ENCODE assay signal across 8 mouse cellular contexts in the genomic region with DNA sequence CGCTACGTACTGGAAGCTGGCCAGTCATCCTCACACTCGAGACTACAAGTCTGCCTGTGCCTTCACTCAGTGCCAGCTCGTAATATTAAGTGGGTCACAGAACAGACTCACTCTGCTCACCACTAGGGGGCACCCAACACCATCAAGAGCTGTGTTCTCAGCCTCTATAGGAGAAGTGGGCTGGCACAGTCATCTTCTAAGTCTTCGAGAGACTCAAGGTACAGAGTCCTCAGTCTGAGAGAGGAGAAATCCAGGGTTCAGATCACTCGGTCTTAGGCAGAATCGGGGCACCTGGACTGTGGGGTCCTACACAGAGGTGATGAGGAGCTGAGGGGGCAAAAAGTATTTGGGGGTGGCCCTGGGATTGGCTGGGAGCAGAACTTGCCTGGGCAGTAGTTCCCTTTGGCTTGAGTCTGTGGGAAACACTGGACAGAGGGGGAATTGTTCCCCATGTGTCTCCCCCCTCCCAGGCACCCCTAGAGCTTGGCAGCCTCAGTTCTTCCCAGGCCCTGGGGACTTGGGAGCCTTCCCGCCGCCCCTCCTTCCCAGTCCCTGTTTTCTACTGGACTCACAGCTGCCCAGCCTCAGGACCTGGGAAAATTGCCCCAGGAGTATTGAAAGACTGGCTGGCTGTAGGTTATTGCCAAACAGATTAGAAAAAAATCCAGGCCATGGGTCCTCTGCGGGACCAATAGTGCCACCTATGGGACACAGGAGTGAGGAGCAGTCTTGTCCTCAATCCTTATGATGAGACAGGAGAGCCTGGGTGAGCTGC. TPM values are rescaled to one million over a fixed set of nuclear protein-coding genes. Genes with fewer than 3 reads are reported as not detected.
A peak's percentile ranks its signal among the peaks of the same experiment; 100 is the strongest.
DNase-seq lines count a peak whose midpoint lies in the region; TF ChIP-seq lines count a peak whose summit lies in the region.

No protein-coding gene starts in this region.

- peaks cover 36% of the 10 kb centered on the region for H3K4me1 ChIP-seq in megakaryocyte, embryonic 14.5 days

- DNase-seq in WW6 (ENCODE audit: low read depth, low spot score) = peak; percentile 77
- DNase-seq in cerebellum, postnatal 4 days (ENCODE audit: low spot score in 2 of 2) = peak; percentile 85 to 92
- DNase-seq in gastrocnemius, adult 2 months = peak; percentile 93
- DNase-seq in hindlimb bud, embryonic 11.5 days (ENCODE audit: extremely low spot score, low read depth, low spot score) = peak; percentile 87
- DNase-seq in left cerebral cortex, adult 8-10 months (ENCODE audit: low spot score in 2 of 2) = peak; percentile 70 to 92
- DNase-seq in right cerebral cortex, postnatal 10 days (ENCODE audit: low spot score in 2 of 2) = peak; percentile 95 to 96
- peak; percentile 89 for DNase-seq in urinary bladder, postnatal 25 days (ENCODE audit: low spot score)

- H3K4me3 ChIP-seq in gastrocnemius, adult 2 months = peak overlapping the region; percentile 53
- peak overlapping the region; percentile 80 for H3K4me3 ChIP-seq in megakaryocyte, embryonic 14.5 days (replicated peaks)

- no peaks in the 10 kb centered on the region for H3K36me3 ChIP-seq in megakaryocyte, embryonic 14.5 days (replicated peaks; ENCODE audit: low read length)

- H3K27ac ChIP-seq in gastrocnemius, adult 2 months = peak overlapping the region; percentile 91

- H3K27me3 ChIP-seq in megakaryocyte, embryonic 14.5 days (replicated peaks) = peaks cover 19% of the 10 kb centered on the region

- no peaks in the 10 kb centered on the region for H3K9me3 ChIP-seq in megakaryocyte, embryonic 14.5 days

- peak; percentile 92 for TF ChIP-seq CTCF in gastrocnemius, adult 2 months (IDR thresholded peaks at IDR 0.05)

- intact Hi-C loops in gastrocnemius, adult 2 months (cut with DNase I) = loop anchor here (1.0 to 2.0 kb wide), 2 partner anchors 32 to 44 kb away; no protein-coding TSS in a partner anchor

RNA-seq across cellular contexts. Expression of a gene that starts 4.3 kb away (rescaled TPM):
- total RNA-seq in gastrocnemius, adult 2 months (2021) = 10 to 100 TPM; 46.6 TPM
- 100 to 1,000 TPM; 145 to 171 (median 154) TPM for total RNA-seq in left cerebral cortex, adult 8-10 months (2022)
- polyA plus RNA-seq in megakaryocyte, embryonic 14.5 days (2012; ENCODE audit: insufficient read depth, low replicate concordance) = 153 and 336 TPM in 2 replicates

RNA-seq across cellular contexts. Expression of a gene that starts 8.6 kb away (rescaled TPM):
- not detected for total RNA-seq in gastrocnemius, adult 2 months (2021)
- not detected for total RNA-seq in left cerebral cortex, adult 8-10 months (2022)
- 114 TPM in 1 of 2 replicates, not detected in the other for polyA plus RNA-seq in megakaryocyte, embryonic 14.5 days (2012; ENCODE audit: insufficient read depth, low replicate concordance)

RNA-seq across cellular contexts. Expression of a gene that starts 12.1 kb away (rescaled TPM):
- total RNA-seq in gastrocnemius, adult 2 months (2021) = not detected
- not detected for total RNA-seq in left cerebral cortex, adult 8-10 months (2022)
- not detected in 2 replicates for polyA plus RNA-seq in megakaryocyte, embryonic 14.5 days (2012; ENCODE audit: insufficient read depth, low replicate concordance)

RNA-seq across cellular contexts. Expression of a gene that starts 12.1 kb away (rescaled TPM):
- not detected for total RNA-seq in gastrocnemius, adult 2 months (2021)
- under 1 TPM in 1 of 4 experiments, not detected in 3; 0.81 TPM for total RNA-seq in left cerebral cortex, adult 8-10 months (2022)
- polyA plus RNA-seq in megakaryocyte, embryonic 14.5 days (2012; ENCODE audit: insufficient read depth, low replicate concordance) = 7.1 and 10.7 TPM in 2 replicates

RNA-seq across cellular contexts. Expression of a gene that starts 23.3 kb away (rescaled TPM):
- 1 to 10 TPM in 1 of 2 experiments, under 1 TPM in 1; 0.64 to 1.1 TPM for total RNA-seq in gastrocnemius, adult 2 months (2021)
- total RNA-seq in left cerebral cortex, adult 8-10 months (2022) = 1 to 10 TPM; 3.4 to 6.2 (median 4.7) TPM
- 31.2 and 454 TPM in 2 replicates for polyA plus RNA-seq in megakaryocyte, embryonic 14.5 days (2012; ENCODE audit: insufficient read depth, low replicate concordance)

Comparison
In these comparisons a context has a peak if more than half of its experiments do, and no peak if none do; other contexts are left out.
1. Peak in every context shown above with its lines: DNase-seq, H3K4me3 ChIP-seq and H3K27ac ChIP-seq.